ENCODE assay signal across 22 mouse cellular contexts in the genomic region with DNA sequence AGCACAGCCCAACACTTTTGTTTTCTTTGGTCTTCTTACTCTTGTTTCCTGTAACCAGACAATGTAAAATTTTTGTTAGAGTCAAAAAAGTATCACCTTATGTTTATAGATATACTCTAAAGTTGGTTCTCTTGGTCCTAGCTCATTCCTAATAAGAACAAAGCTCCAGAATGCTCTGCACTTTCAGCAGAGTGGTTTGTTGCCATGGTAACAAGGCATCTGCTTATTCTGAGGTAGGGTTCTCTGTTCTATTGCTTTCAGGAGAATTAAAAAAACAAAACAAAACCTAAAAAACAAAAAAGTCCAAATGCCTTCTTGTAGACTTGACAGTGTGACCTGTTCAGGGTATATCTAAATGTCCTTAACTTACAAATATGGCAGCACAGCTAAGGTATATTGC. TPM values are rescaled to one million over a fixed set of nuclear protein-coding genes. Genes with fewer than 3 reads are reported as not detected.
A peak's percentile ranks its signal among the peaks of the same experiment; 100 is the strongest.
DNase-seq lines count a peak whose midpoint lies in the region; ATAC-seq and TF ChIP-seq lines count a peak whose summit lies in the region.
"Had no signal": no experiment of that assay in that cellular context is flagged by ENCODE, and none has a peak within 500 bp of the region (broad histone marks: within the 10 kb centered on the region; RNA-seq: fewer than 3 reads in every experiment).

No protein-coding gene starts in this region.

- no peak overlapping the region for H3K4me3 ChIP-seq in hindbrain, postnatal 0 days (ENCODE audit: low read length)
- no peak overlapping the region for H3K4me3 ChIP-seq in hindbrain, embryonic 11.5 days (ENCODE audit: low read depth, low read length)
- H3K4me3 ChIP-seq in midbrain, embryonic 14.5 days (replicated peaks; ENCODE audit: low read depth, low read length) = no peak overlapping the region
- no peak overlapping the region for H3K4me3 ChIP-seq in midbrain, embryonic 16.5 days (ENCODE audit: low read depth, low read length)
- H3K4me3 ChIP-seq in olfactory bulb, adult 2 months (ENCODE audit: insufficient read depth, low read depth, low read length) = no peak overlapping the region
- H3K4me3 ChIP-seq: embryonic facial prominence, embryonic 15.5 days; erythroblast, embryonic 14.5 days; forebrain, embryonic 10.5 days; gastrocnemius, adult 2 months; heart, embryonic 12.5 days; hindbrain, embryonic 10.5 days; hindbrain, embryonic 15.5 days had no signal

- no peak overlapping the region for H3K9ac ChIP-seq in hindbrain, postnatal 0 days (replicated peaks; ENCODE audit: low read length)
- no peak overlapping the region for H3K9ac ChIP-seq in hindbrain, embryonic 11.5 days (ENCODE audit: low read depth, low read length)
- no peak overlapping the region for H3K9ac ChIP-seq in midbrain, embryonic 14.5 days (replicated peaks; ENCODE audit: low read length)
- no peak overlapping the region for H3K9ac ChIP-seq in midbrain, embryonic 16.5 days (ENCODE audit: low read depth, low read length)
- H3K9ac ChIP-seq: embryonic facial prominence, embryonic 15.5 days; heart, embryonic 12.5 days; hindbrain, embryonic 15.5 days had no signal

- no peaks in the 10 kb centered on the region for H3K36me3 ChIP-seq in hindbrain, postnatal 0 days (ENCODE audit: insufficient read depth, low read length)
- no peaks in the 10 kb centered on the region for H3K36me3 ChIP-seq in hindbrain, embryonic 11.5 days (ENCODE audit: control insufficient read depth, insufficient read depth, low read length)
- H3K36me3 ChIP-seq in midbrain, embryonic 14.5 days (ENCODE audit: control insufficient read depth, insufficient read depth, low read length) = no peaks in the 10 kb centered on the region
- no peaks in the 10 kb centered on the region for H3K36me3 ChIP-seq in midbrain, embryonic 16.5 days (ENCODE audit: control insufficient read depth, insufficient read depth, low read length)
- H3K36me3 ChIP-seq: hindbrain, embryonic 15.5 days had no signal

- no peak overlapping the region for H3K27ac ChIP-seq in hindbrain, postnatal 0 days
- H3K27ac ChIP-seq in hindbrain, embryonic 11.5 days (ENCODE audit: low read depth, low read length) = no peak overlapping the region
- no peak overlapping the region for H3K27ac ChIP-seq in midbrain, embryonic 14.5 days (replicated peaks; ENCODE audit: low read depth, low read length)
- no peak overlapping the region for H3K27ac ChIP-seq in midbrain, embryonic 16.5 days (ENCODE audit: low read length)
- H3K27ac ChIP-seq in olfactory bulb, adult 2 months (ENCODE audit: insufficient read depth, low read depth, low read length) = peak overlapping the region; percentile 38; the same call in 1 of the 2 replicates
- H3K27ac ChIP-seq: embryonic facial prominence, embryonic 15.5 days; forebrain, embryonic 10.5 days; gastrocnemius, adult 2 months; hindbrain, embryonic 10.5 days; hindbrain, embryonic 15.5 days had no signal

- no peak for TF ChIP-seq POLR2A in olfactory bulb, adult 2 months (IDR thresholded peaks at IDR 0.05; ENCODE audit: insufficient read depth, low read depth, low read length)

- H3K27me3 ChIP-seq in hindbrain, postnatal 0 days (ENCODE audit: insufficient read depth, low read length) = no peaks in the 10 kb centered on the region
- no peaks in the 10 kb centered on the region for H3K27me3 ChIP-seq in hindbrain, embryonic 11.5 days (ENCODE audit: control insufficient read depth, insufficient read depth, low read length)
- no peaks in the 10 kb centered on the region for H3K27me3 ChIP-seq in midbrain, embryonic 14.5 days (ENCODE audit: control insufficient read depth, insufficient read depth, low read length)
- no peaks in the 10 kb centered on the region for H3K27me3 ChIP-seq in midbrain, embryonic 16.5 days (ENCODE audit: control insufficient read depth, insufficient read depth, low read depth, low read length)
- H3K27me3 ChIP-seq: embryonic facial prominence, embryonic 15.5 days; heart, embryonic 12.5 days; hindbrain, embryonic 15.5 days had no signal

- H3K4me2 ChIP-seq in hindbrain, postnatal 0 days (ENCODE audit: low read depth, low read length) = no peak overlapping the region
- no peak overlapping the region for H3K4me2 ChIP-seq in hindbrain, embryonic 11.5 days (replicated peaks; ENCODE audit: low read depth, low read length)
- no peak overlapping the region for H3K4me2 ChIP-seq in midbrain, embryonic 14.5 days (ENCODE audit: low read length)
- H3K4me2 ChIP-seq in midbrain, embryonic 16.5 days (ENCODE audit: low read length) = no peak overlapping the region
- H3K4me2 ChIP-seq: embryonic facial prominence, embryonic 15.5 days; heart, embryonic 12.5 days; hindbrain, embryonic 15.5 days had no signal

- no peaks in the 10 kb centered on the region for H3K9me3 ChIP-seq in hindbrain, postnatal 0 days (ENCODE audit: low read length)
- H3K9me3 ChIP-seq in hindbrain, embryonic 11.5 days (ENCODE audit: control insufficient read depth, low read length) = no peaks in the 10 kb centered on the region
- no peaks in the 10 kb centered on the region for H3K9me3 ChIP-seq in midbrain, embryonic 14.5 days (ENCODE audit: control insufficient read depth, low read length)
- H3K9me3 ChIP-seq in midbrain, embryonic 16.5 days (replicated peaks; ENCODE audit: control insufficient read depth, low read length, poor library complexity, severe bottlenecking) = no peaks in the 10 kb centered on the region
- H3K9me3 ChIP-seq: embryonic facial prominence, embryonic 15.5 days; forebrain, embryonic 10.5 days; heart, embryonic 12.5 days; hindbrain, embryonic 10.5 days; hindbrain, embryonic 15.5 days had no signal

- H3K4me1 ChIP-seq in hindbrain, postnatal 0 days (ENCODE audit: insufficient read depth, low read length) = no peaks in the 10 kb centered on the region
- no peaks in the 10 kb centered on the region for H3K4me1 ChIP-seq in hindbrain, embryonic 11.5 days (replicated peaks; ENCODE audit: control insufficient read depth, insufficient read depth, low read length)
- no peaks in the 10 kb centered on the region for H3K4me1 ChIP-seq in midbrain, embryonic 14.5 days (ENCODE audit: control insufficient read depth, insufficient read depth, low read length)
- H3K4me1 ChIP-seq in midbrain, embryonic 16.5 days (ENCODE audit: control insufficient read depth, insufficient read depth, low read length) = no peaks in the 10 kb centered on the region
- peaks cover 17% of the 10 kb centered on the region for H3K4me1 ChIP-seq in olfactory bulb, adult 2 months (ENCODE audit: control insufficient read depth, insufficient read depth, low read length)
- H3K4me1 ChIP-seq: embryonic facial prominence, embryonic 15.5 days; hindbrain, embryonic 10.5 days; hindbrain, embryonic 15.5 days had no signal

- DNase-seq in hindbrain, postnatal 0 days (ENCODE audit: low spot score) = peak; percentile 37
- DNase-seq in hindbrain, embryonic 11.5 days (ENCODE audit: low spot score) = no peak
- DNase-seq in midbrain, embryonic 14.5 days = peak; percentile 38
- DNase-seq in brain, adult 2 months (ENCODE audit: low read depth, low spot score) = peak; percentile 81
- DNase-seq in thymus, postnatal 10 days (ENCODE audit: low spot score in 2 of 2) = no peak
- DNase-seq: adrenal gland, adult 8-10 months; adrenal gland, postnatal 36 days; cerebellum, adult 11-12 months; cerebellum, adult 9-11 months; cerebellum, postnatal 36 days; embryo, embryonic 11 days; gastrocnemius, postnatal 25 days had no signal

- no peak for ATAC-seq in hindbrain, postnatal 0 days
- ATAC-seq in hindbrain, embryonic 11.5 days (ENCODE audit: low FRiP score) = no peak
- ATAC-seq in midbrain, embryonic 14.5 days (ENCODE audit: low FRiP score, low TSS enrichment) = no peak
- ATAC-seq in midbrain, embryonic 16.5 days = no peak
- ATAC-seq: inflammation-experienced regulatory T-cells, adult 6 months had no signal

- no peak for TF ChIP-seq CTCF in hindbrain, postnatal 0 days (IDR thresholded peaks at IDR 0.05; ENCODE audit: low read depth)
- no peak for TF ChIP-seq CTCF in olfactory bulb, adult 2 months (IDR thresholded peaks at IDR 0.05; ENCODE audit: insufficient read depth, low read depth, low read length)

RNA-seq across cellular contexts. Expression of a gene that starts 57.8 kb away (rescaled TPM):
- 20.6 and 62.0 TPM in 2 replicates for total RNA-seq in hindbrain, postnatal 0 days (2014; rRNA removed)
- 39.7 and 41.0 TPM in 2 replicates for polyA plus RNA-seq in hindbrain, postnatal 0 days (2015; fragmentation: Nextera tagmentation; extraction: Ambion mirVana)
- polyA plus RNA-seq in hindbrain, embryonic 11.5 days (2014; fragmentation: Nextera tagmentation; extraction: Ambion mirVana) = 20.1 and 22.9 TPM in 2 replicates
- polyA plus RNA-seq in midbrain, embryonic 14.5 days (2014; fragmentation: Nextera tagmentation; extraction: Ambion mirVana) = 28.5 and 33.2 TPM in 2 replicates
- polyA plus RNA-seq in midbrain, embryonic 16.5 days (2015; fragmentation: Nextera tagmentation; extraction: Ambion mirVana) = 30.0 and 32.6 TPM in 2 replicates
- not detected in 2 replicates for polyA plus RNA-seq in olfactory bulb, adult 2 months (2012; ENCODE audit: insufficient read depth, insufficient read length, low replicate concordance, missing spikeins)

Comparison
In these comparisons a context has a peak if more than half of its experiments do, and no peak if none do; other contexts are left out.
1. DNase-seq: peak in hindbrain, postnatal 0 days (single experiment), midbrain, embryonic 14.5 days (single experiment) and brain, adult 2 months (single experiment); none in hindbrain, embryonic 11.5 days (single experiment) and thymus, postnatal 10 days (0 of 2).
2. RNA of a gene that starts 57.8 kb away (polyA plus RNA-seq): 39.7 to 41.0 TPM in hindbrain, postnatal 0 days, 28.5 to 33.2 TPM in midbrain, embryonic 14.5 days, 30.0 to 32.6 TPM in midbrain, embryonic 16.5 days and 20.1 to 22.9 TPM in hindbrain, embryonic 11.5 days; not detected in olfactory bulb, adult 2 months; every median in the first group is over 10 times any median in the second.